Mouse (Mus musculus): ENCODE data around the gene Ttc13. TPM values are rescaled to one million over a fixed set of nuclear protein-coding genes. Genes with fewer than 3 reads are reported as not detected.

The Ttc13 gene
- polyA plus RNA-seq, 1 experiment from 2014 or later, result 59.1 TPM

DNA sequence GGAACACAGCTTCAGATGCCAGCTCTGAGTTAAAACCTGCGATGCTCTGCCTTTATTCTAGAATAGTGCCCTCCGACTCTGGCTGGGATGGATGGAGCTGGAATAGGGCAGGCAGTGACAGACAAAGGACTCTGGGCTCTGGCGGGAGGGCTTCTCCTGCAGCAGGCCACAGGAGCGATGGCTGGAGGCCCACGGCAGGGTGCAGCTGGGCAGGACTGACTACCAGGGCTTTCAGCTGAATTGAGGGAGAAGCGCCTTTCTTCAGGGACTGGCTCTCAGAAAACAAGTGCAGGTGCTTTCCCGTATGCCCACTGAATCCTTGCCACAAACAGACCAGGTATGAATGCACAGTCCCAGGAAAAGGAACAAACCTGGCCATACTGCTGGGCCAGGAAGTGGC is 44.7 kb downstream of the Ttc13 start:
- Histone ChIP-seq H3K27ac (ENCODE audit: low read depth, low read length) (no peak overlapping the region), H3K27me3 (ENCODE audit: control insufficient read depth, insufficient read depth, low read length) (no peaks in the 10 kb centered on the region), H3K9me3 (ENCODE audit: control insufficient read depth, low read length) (no peaks in the 10 kb centered on the region), H3K36me3 (ENCODE audit: control insufficient read depth, insufficient read depth, low read length) (no peaks in the 10 kb centered on the region), H3K4me3 (ENCODE audit: low read depth, low read length) (no peak overlapping the region), H3K9ac (ENCODE audit: low read depth, low read length) (no peak overlapping the region), H3K4me2 (replicated peaks; ENCODE audit: low read depth, low read length) (no peak overlapping the region), H3K4me1 (replicated peaks; ENCODE audit: control insufficient read depth, insufficient read depth, low read length) (no peaks in the 10 kb centered on the region)
- DNase-seq (ENCODE audit: low spot score) (no peak), ATAC-seq (ENCODE audit: low FRiP score) (no peak)
- WGBS, result 90% methylated on average over 7 of the region's 7 CpGs

DNA sequence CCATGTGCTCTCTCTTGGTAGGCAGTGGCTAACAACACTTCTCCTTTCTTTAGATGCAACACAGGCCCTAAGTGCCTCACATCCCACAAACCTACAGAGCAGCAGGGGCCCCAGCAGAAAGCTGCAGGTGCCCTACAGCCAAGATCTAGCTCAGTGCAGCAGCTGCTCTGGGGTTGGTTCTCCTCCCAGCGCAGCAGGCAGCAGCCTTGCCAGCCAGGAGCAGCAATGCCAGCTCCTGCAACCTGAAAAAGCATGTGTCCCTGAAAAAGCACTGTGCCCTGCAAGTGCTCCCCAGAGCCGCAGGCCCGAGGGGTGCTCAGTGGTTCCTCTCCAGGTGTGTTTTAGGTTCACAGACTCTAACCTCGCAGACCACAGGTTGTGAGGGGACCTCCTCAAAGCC is 45.1 kb downstream of the Ttc13 start:
- no peak for ATAC-seq (ENCODE audit: low FRiP score)
- 92% methylated on average over 4 of the region's 4 CpGs for WGBS
- Histone ChIP-seq H3K4me3 (ENCODE audit: low read depth, low read length) (no peak overlapping the region), H3K27ac (ENCODE audit: low read depth, low read length) (no peak overlapping the region), H3K9ac (ENCODE audit: low read depth, low read length) (no peak overlapping the region), H3K4me2 (replicated peaks; ENCODE audit: low read depth, low read length) (no peak overlapping the region), H3K36me3 (ENCODE audit: control insufficient read depth, insufficient read depth, low read length) (no peaks in the 10 kb centered on the region), H3K4me1 (replicated peaks; ENCODE audit: control insufficient read depth, insufficient read depth, low read length) (no peaks in the 10 kb centered on the region), H3K9me3 (ENCODE audit: control insufficient read depth, low read length) (no peaks in the 10 kb centered on the region), H3K27me3 (ENCODE audit: control insufficient read depth, insufficient read depth, low read length) (no peaks in the 10 kb centered on the region)
- DNase-seq (ENCODE audit: low spot score), result no peak

DNA sequence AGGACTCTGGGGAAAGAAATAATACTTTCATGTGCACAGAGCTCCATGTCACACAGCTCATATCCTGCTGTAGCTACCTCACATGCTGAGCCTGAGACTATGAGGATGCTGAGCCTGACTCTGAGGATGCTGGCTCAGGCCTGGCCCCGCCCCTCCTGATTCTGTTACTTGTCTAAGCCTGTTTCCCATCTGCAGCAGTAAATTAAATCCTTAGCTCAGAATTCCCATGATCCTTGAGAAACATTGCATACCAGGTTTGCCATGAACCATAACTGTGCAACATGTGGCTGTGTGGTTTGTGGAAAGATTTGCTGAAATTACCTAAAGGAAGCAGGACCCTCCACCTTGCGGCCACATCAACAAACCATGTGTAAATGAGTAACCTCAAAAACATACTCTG is 49.4 kb downstream of the Ttc13 start:
- Histone ChIP-seq H3K9ac (ENCODE audit: low read depth, low read length) (no peak overlapping the region), H3K4me2 (replicated peaks; ENCODE audit: low read depth, low read length) (no peak overlapping the region), H3K4me1 (replicated peaks; ENCODE audit: control insufficient read depth, insufficient read depth, low read length) (no peaks in the 10 kb centered on the region), H3K9me3 (ENCODE audit: control insufficient read depth, low read length) (no peaks in the 10 kb centered on the region), H3K27ac (ENCODE audit: low read depth, low read length) (no peak overlapping the region), H3K4me3 (ENCODE audit: low read depth, low read length) (no peak overlapping the region), H3K27me3 (ENCODE audit: control insufficient read depth, insufficient read depth, low read length) (no peaks in the 10 kb centered on the region), H3K36me3 (ENCODE audit: control insufficient read depth, insufficient read depth, low read length) (no peaks in the 10 kb centered on the region)
- WGBS, result 96% methylated on average over 2 of the region's 2 CpGs
- ATAC-seq (ENCODE audit: low FRiP score), result no peak
- DNase-seq (ENCODE audit: low spot score), result no peak

DNA sequence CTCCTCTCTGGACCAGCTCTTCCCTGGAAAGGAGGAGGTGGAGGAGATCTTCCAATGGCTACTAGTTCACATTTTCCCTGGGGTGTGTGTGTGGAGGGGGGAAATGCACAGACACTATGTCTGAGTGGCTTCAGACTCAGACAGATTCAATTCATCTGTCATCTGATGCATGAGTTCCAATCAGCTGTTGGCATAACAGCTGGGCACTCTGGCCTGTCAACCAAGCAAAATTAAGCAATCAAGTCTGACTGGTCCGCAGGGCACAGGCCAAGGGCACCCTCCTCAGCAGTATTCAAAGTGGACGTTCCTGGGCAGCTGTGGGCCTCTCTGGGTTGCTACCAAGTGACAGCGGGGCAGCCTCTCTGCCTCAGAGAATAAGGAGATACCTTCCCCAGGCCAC is 53.0 kb downstream of the Ttc13 start:
- H3K4me2 ChIP-seq (replicated peaks; ENCODE audit: low read depth, low read length), result no peak overlapping the region
- no peak overlapping the region for H3K27ac ChIP-seq (ENCODE audit: low read depth, low read length)
- ATAC-seq (ENCODE audit: low FRiP score) (no peak), DNase-seq (ENCODE audit: low spot score) (no peak)
- 75% methylated on average over 3 of the region's 3 CpGs for WGBS
- no peaks in the 10 kb centered on the region for H3K36me3 ChIP-seq (ENCODE audit: control insufficient read depth, insufficient read depth, low read length)
- no peaks in the 10 kb centered on the region for H3K4me1 ChIP-seq (replicated peaks; ENCODE audit: control insufficient read depth, insufficient read depth, low read length)
- H3K27me3 ChIP-seq (ENCODE audit: control insufficient read depth, insufficient read depth, low read length), result no peaks in the 10 kb centered on the region
- H3K9ac ChIP-seq (ENCODE audit: low read depth, low read length), result no peak overlapping the region
- H3K4me3 ChIP-seq (ENCODE audit: low read depth, low read length), result no peak overlapping the region
- H3K9me3 ChIP-seq (ENCODE audit: control insufficient read depth, low read length), result no peaks in the 10 kb centered on the region

DNA sequence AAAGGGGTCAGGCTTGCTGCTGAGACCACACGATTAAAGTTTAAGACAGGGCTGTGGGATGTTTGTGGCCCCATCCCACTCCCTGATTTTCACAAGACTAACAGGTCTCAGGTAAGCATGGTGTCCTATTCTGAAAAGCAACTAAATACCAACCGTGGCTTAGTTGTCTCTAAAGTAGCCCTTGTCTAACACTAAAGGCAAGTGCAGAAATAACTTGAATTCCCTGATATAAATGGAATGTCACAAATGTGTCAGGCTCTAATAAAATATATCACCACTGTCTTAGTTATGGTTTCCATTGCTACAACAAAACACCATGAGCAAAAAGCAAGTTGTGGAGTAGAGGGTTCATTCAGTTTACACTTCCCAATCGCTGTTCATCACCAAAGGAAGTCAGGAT is 57.4 kb downstream of the Ttc13 start:
- ATAC-seq (ENCODE audit: low FRiP score) (no peak), DNase-seq (ENCODE audit: low spot score) (no peak)
- no peaks in the 10 kb centered on the region for H3K27me3 ChIP-seq (ENCODE audit: control insufficient read depth, insufficient read depth, low read length)
- peaks cover 5% of the 10 kb centered on the region; the same call in 1 of the 2 replicates for H3K4me1 ChIP-seq (replicated peaks; ENCODE audit: control insufficient read depth, insufficient read depth, low read length)
- no peak overlapping the region for H3K4me3 ChIP-seq (ENCODE audit: low read depth, low read length)
- no peak overlapping the region for H3K9ac ChIP-seq (ENCODE audit: low read depth, low read length)
- H3K36me3 ChIP-seq (ENCODE audit: control insufficient read depth, insufficient read depth, low read length), result no peaks in the 10 kb centered on the region
- H3K27ac ChIP-seq (ENCODE audit: low read depth, low read length), result no peak overlapping the region
- no peaks in the 10 kb centered on the region for H3K9me3 ChIP-seq (ENCODE audit: control insufficient read depth, low read length)
- WGBS, result 79% methylated on average over 3 of the region's 3 CpGs
- H3K4me2 ChIP-seq (replicated peaks; ENCODE audit: low read depth, low read length), result no peak overlapping the region

DNA sequence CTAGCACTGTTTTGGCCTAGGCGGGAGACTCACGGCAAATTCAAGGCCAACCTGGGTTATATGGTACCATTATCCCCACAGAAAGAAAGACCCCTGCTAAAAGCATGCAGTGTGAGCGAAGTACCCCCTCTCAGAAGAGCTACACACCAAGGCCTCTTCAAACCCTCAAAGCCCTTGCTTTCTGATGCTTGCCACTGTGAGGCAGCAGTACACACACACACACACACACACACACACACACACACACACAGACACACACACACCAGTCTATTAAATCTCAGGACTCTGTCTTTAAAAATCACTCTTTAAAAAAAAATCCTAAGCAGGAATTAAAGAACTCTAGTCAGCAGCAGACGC is 57.9 kb downstream of the Ttc13 start:
- Histone ChIP-seq H3K4me2 (replicated peaks; ENCODE audit: low read depth, low read length) (peak overlapping the region; percentile 83), H3K27me3 (ENCODE audit: control insufficient read depth, insufficient read depth, low read length) (no peaks in the 10 kb centered on the region), H3K27ac (ENCODE audit: low read depth, low read length) (peak overlapping the region; percentile 58; the same call in 1 of the 2 replicates), H3K9me3 (ENCODE audit: control insufficient read depth, low read length) (no peaks in the 10 kb centered on the region), H3K36me3 (ENCODE audit: control insufficient read depth, insufficient read depth, low read length) (no peaks in the 10 kb centered on the region), H3K4me3 (ENCODE audit: low read depth, low read length) (peak overlapping the region; percentile 86), H3K4me1 (replicated peaks; ENCODE audit: control insufficient read depth, insufficient read depth, low read length) (peaks cover 5% of the 10 kb centered on the region; the same call in 1 of the 2 replicates), H3K9ac (ENCODE audit: low read depth, low read length) (peak overlapping the region; percentile 95; the same call in 1 of the 2 replicates)
- DNase-seq (ENCODE audit: low spot score) (no peak), ATAC-seq (ENCODE audit: low FRiP score) (no peak)
- 55% methylated on average over 4 of the region's 4 CpGs for WGBS

DNA sequence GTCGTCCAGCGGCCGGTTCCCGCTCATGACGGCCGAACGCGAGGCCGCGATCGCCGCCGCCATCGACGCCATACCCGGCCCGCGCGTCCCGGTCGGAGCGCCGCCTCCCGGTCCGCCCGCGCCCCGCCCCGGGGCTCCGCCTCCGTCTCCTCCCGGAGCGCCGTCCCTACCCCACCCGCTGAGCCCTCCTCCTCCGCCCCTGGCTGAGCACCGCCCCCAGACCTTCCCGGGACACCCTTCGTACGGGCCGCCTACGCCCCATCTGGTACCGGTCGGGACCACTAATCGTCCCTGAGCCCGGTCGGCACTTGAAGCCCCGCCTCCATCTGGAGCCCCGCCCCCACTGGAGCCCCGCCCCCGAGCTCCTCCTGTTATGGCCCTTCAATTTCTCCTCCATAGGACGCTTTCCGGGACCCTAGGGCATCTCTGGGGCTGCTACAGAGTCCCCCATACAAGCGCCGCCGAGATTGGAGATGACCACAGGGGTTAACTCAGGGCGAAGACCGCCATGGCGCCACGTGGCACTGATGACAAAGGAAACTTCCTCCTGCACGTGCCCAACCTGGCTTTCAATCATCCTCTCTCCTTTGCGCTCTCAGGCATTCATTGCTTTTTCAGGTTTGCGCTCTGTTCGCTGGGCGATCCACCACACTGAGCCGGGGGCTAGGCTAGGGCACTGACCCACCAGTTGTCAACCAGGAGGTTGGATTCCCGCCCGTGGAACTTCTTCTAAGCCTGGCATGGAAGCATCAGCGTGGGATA is 58.5 kb downstream of the Ttc13 start, which contains the start of gene 2310022B05Rik:
Gene 2310022B05Rik (minus strand): TSS at position 258 of the 762 bp plus-strand sequence.
- no peaks in the 10 kb centered on the region for H3K9me3 ChIP-seq (ENCODE audit: control insufficient read depth, low read length)
- H3K4me2 ChIP-seq (replicated peaks; ENCODE audit: low read depth, low read length), result peak within 1 kb of the TSS; percentile 83
- H3K27ac ChIP-seq (ENCODE audit: low read depth, low read length), result peak within 1 kb of the TSS; percentile 83
- H3K27me3 ChIP-seq (ENCODE audit: control insufficient read depth, insufficient read depth, low read length), result no peaks in the 10 kb centered on the region
- no peaks in the 10 kb centered on the region for H3K36me3 ChIP-seq (ENCODE audit: control insufficient read depth, insufficient read depth, low read length)
- DNase-seq (ENCODE audit: low spot score) (peak; percentile 89), ATAC-seq (ENCODE audit: low FRiP score) (peak; percentile 90)
- H3K4me3 ChIP-seq (ENCODE audit: low read depth, low read length), result peak within 1 kb of the TSS; percentile 86
- peaks cover 5% of the 10 kb centered on the region; the same call in 1 of the 2 replicates for H3K4me1 ChIP-seq (replicated peaks; ENCODE audit: control insufficient read depth, insufficient read depth, low read length)
- WGBS, result 2% methylated on average over 56 of the region's 69 CpGs
- peak within 1 kb of the TSS; percentile 95 for H3K9ac ChIP-seq (ENCODE audit: low read depth, low read length)

DNA sequence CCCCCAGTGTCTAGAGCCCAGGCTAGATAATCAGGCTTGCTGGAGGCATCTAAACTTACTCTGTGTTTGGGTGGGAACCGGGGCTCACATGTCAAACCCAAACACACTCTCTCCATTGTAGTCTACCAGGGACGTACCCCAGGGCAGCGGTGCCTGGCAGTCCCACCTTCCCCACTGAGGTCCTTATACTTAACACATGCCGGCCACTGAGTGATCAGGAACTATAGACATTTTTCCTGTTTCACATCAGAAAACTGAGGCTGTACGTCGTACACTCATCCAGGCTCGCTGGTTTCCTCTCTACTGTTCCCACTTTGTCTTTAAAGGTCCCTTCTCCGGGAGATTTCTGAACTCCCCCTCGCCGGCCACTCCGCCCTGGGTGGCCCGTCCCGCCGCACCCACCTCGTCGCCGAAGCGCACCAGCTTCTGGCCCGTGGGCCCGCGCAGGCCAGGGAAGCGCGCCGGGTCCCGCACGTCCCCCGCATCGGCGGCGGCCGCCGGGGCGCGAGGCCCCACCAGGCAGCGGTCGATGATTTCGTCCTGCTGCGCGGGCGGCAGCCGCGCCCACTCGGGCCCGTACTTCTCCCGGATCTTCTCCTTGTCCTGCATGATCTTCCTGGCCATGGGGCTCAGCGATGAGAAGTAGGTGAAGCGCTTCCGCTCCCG is 59.2 kb downstream of the Ttc13 start:
- 0% methylated on average over 35 of the region's 49 CpGs for WGBS
- Histone ChIP-seq H3K27ac (ENCODE audit: low read depth, low read length) (peak overlapping the region; percentile 83), H3K9me3 (ENCODE audit: control insufficient read depth, low read length) (no peaks in the 10 kb centered on the region), H3K9ac (ENCODE audit: low read depth, low read length) (peak overlapping the region; percentile 95), H3K27me3 (ENCODE audit: control insufficient read depth, insufficient read depth, low read length) (no peaks in the 10 kb centered on the region), H3K4me2 (replicated peaks; ENCODE audit: low read depth, low read length) (peak overlapping the region; percentile 83), H3K4me1 (replicated peaks; ENCODE audit: control insufficient read depth, insufficient read depth, low read length) (peaks cover 5% of the 10 kb centered on the region; the same call in 1 of the 2 replicates), H3K36me3 (ENCODE audit: control insufficient read depth, insufficient read depth, low read length) (no peaks in the 10 kb centered on the region), H3K4me3 (ENCODE audit: low read depth, low read length) (peak overlapping the region; percentile 86)
- ATAC-seq (ENCODE audit: low FRiP score) (peak; percentile 57), DNase-seq (ENCODE audit: low spot score) (peak; percentile 54)

Measured in hindbrain, embryonic 11.5 days (tissue).